Mouse (Mus musculus): ENCODE results near the gene Sel1l.
"Not testable (repeated sequence)": the region's sequence is repeated elsewhere in the genome, so short reads cannot be mapped to it uniquely, and the experiment has no call there.

The Sel1l gene

DNA sequence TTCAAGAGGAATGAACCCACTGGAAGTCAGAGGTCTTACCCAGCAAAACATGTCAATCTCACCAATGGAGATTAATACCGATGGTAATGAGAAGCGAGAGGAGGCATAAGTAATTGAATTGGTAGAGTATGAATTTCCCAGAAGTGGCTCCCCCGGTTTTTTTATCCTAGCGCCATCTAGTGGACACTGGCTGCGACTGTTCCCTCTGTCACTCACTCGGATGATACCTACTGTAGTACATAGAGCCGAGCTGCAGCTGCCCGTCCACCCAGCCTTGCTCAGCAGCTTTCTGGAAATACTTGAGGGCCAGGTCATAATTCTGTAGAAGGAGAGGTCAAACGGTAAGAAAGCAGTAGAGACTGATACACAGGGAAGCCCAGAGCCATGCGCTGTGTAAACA, 33.0 kb downstream of the Sel1l start:
- DNase-seq (ENCODE audit: low spot score): peak; percentile 51

DNA sequence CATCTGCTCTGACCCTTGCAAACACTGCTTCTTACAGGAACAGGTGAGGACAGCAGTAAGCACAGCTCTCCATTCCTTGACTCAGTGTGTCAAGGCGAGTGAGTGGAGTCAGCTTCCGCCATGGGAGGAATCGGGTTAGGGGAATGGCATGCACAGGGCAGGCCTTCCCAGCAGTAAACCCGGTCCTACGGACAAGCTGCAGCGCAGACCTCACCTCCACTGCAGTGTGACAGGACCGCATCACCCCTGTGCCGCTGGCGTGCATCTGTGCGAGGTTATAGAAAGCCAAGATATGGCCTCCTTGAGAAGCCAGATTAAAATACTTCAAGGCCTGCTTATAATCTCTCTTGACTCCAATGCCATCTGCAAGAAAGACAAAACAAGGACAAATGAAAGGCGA, 33.4 kb downstream of the Sel1l start:
- no peak for DNase-seq (ENCODE audit: low spot score)

DNA sequence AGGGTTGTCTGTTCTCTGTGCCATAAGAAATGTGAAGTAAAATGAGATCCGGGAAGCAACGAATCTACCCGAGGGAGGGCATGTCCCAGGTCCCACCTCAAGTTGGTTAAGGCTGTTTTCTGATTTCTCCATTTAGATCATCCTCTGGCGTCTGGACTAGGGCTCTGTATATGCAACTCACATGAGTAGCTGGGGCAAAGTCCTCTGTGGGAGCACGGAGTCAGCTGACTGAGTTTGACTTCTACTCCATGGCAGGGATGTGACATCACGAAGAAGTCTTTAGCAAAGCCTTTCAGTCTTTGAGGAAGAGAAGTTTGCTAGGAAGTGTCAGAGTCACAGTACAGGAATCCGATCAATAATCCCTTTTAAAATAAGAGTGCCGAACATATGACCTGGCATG, 40.0 kb downstream of the Sel1l start:
- DNase-seq (ENCODE audit: low spot score): no peak

DNA sequence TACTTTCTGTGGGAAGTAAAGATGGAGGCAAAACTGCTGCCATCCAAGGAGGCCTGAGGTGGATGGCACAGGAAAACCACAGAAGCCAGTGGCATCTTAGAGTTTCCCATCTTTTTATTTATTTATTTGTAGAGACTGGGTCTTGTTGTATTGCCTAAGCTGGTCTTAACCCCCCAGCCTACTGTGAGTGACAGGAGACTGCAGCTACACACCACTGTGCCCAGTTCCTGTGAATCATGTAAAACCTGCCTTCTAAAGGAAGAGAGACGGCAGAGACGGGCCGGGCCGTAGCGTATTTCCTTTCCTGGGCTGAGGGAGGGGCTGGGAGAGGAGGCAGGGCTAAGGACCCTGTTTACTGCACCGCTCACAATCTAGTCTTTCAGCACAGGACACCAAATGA, 41.2 kb downstream of the Sel1l start:
- no peak for DNase-seq (ENCODE audit: low spot score)

DNA sequence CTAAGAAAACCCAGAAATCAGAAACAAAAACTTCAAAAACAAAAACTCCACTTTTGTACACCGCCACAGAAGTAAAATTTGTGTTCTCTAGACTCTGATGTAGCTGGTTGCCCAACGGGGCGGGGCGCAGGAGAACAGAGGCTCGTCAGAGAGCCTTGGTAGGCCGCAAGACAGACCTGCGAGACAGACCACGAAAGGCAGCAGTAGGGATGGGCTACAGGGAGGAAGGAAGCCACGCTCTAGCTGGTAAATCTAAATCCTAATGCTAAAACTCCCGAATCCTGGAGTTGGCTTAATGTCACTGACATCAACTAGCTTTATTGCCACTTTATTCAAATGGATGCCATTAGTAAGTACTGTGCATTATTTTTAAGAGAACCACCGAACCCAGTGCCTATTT, 41.9 kb downstream of the Sel1l start:
- no peak for DNase-seq (ENCODE audit: low spot score)

DNA sequence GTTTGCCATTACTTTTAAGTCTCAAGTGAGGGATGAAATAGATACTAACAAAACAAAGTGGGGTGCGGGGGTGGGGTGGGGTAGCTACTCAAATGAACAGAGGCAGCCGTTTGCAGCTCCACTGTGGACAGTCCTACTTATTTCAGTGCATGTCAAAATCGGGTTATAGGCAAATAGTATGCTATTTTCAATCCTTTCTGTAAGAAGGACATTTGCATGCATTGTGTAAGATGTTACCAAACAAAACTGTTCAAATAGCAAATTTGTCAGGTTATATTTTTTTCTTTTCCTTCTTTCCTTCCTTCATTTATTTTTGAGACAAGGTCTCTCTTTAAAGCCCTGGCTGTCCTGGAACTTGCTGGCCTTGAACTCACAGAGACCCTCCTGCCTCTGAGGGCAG, 44.7 kb downstream of the Sel1l start:
- DNase-seq (ENCODE audit: low spot score): no peak

DNA sequence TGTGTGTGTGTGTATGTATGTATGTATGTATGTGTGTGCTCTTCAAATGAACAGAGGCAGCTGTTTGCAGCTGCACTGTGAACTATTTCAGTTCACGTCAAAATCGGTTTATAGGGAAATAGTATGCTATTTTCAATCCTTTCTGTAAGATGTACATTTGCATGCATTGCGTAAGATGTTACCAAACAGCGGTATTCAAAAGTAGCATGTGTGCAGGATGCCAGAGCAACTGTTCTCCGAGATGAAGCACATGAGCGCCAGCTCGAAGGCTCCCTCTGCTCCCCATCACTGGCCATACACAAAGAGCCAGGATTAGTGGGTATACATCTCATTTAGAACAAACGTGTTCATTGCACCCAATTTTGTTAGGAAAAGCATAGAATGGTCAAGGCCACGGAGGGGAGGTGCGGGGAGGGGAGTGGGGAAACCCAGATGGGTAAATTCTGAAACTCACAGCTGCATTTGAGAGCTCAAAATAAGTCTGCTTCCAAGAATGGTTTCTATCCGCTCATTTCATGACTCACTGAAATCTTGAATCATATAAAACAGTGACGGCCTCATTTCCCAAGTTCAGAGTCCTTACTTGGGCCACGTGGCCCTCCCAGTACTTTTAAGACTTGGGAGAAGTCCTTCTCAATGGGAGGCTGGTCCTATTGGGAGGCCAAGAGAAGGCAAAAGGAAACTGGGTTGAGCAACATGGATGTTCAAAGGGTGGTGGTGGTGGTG, 45.6 kb downstream of the Sel1l start:
- DNase-seq (ENCODE audit: low spot score): no peak

DNA sequence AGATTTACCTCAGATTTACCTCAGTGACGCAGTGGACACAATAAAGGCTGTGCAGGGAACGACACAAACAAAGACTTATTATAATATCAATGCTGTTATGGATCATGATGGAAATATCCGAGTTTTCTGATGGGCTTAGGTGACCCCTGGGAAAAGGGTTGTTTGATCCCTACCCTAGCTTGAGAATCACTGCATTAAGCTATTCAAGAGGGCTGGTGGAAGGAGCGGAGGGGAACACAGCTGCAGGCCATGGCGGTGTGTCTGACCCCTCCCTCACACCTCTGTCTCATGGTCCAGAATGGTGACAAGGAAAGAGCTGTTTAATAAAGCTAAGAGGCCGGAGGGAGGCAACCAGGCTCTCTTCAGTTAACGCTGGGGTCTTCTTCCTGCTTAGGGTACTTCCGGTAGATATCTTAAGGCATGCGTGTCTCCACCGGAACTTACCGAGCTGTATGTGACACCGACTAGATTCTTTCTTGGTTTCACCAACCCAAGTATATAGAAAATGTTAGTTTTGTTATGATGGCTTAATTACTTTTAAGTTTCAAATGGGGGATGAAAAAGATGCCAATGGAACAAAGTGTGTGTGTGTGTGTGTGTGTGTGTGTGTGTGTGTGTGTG, 46.3 kb downstream of the Sel1l start:
- no peak for DNase-seq (ENCODE audit: low spot score)

DNA sequence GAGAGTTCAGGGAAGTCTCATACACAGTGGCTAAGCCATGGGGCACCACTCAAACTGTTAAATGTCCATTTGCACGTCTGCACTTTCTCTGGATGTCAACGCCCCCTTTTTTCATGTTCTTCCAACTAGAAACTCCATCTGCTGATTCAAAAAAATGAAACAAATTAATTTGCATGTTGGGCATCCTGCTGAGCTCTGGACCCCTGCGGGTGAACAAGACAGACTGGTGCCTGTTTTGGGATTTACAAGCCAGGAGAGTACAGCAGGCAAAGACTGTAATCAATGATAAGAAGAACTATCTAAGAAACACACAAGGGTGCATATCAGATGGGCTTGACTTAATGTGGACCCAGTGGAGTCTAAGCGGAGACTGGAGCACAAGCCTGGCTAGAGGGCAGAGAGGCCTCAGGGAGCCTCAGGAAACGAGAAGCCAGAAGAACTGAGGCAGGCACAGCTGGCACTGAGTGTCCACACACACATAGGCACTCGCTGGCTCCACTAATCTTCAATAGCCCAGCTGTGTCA, 48.0 kb downstream of the Sel1l start:
- DNase-seq (ENCODE audit: low spot score): no peak

DNA sequence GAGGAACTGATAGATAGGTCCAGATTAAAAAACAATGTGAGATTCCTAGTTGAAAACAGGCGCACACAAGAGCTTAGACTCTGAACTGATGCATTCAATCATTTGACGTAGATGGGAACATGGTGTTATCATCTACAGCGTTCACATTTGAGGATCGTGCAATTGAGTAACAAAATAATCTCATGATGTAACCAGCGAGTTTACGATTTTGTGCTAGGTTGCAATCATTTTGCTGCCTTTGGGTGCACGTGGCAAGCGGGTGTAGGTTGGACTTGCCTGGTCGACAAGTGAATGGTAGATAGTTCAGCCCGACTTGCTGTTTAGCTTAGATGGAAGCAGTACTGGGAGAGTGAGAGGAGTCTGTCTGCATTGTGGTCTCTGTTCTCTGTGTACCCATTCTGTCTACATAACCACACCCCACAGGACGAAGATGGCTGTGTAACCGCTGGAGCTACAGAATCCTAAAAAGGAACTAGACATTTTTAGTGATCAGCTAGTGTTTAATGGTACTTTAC, 49.1 kb downstream of the Sel1l start:
- no peak for DNase-seq (ENCODE audit: low spot score)

DNA sequence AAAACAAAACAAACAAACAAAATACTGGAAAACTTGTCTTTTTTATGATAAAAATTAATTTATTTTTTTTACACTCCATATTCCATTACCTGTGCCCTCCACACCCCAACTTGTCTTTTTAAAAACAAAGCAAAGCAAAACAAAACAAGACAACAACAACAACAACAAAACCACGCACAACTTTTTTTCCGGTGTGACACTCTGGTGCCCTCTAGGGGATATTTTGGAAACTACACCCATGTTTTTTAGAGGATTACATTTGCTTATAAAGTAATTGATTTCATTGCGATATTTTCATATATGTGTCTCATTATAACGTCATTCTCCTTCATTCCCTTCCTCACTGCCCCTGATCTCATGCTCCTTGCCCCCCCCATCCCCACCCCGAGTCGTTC, 49.6 kb downstream of the Sel1l start:
- peak; percentile 40 for DNase-seq (ENCODE audit: low spot score)

DNA sequence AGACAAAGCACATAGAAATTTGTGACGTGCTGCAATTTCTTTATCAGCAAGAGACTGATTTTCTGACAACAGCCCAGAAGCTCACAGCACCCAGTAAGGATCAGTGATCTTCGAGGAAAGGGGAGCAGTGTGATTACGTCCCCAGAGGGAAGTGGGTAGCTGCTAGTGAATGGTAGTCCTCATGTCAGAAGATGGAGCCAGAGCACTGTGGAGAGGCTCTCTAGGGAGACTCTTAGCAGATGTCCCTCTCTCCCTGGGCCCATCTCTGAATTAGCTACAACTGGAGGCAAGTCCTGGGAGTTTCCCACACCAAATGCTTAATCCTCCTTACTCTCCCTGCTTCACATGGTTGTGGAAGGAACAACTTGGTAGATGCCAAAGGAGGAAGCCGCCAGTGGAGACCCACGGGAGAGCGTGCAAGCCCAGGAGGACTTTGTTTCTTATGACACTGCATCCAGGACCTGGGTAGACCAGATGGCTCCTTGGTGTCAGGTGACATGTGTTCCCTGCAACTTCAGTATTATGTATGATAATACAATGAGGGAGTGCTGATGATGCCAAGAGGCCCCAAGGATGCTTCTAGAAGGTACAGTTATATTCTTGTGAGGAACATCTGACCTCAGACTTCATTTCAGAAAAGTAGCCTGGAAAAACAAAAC, 50.1 kb downstream of the Sel1l start:
- no peak for DNase-seq (ENCODE audit: low spot score)

DNA sequence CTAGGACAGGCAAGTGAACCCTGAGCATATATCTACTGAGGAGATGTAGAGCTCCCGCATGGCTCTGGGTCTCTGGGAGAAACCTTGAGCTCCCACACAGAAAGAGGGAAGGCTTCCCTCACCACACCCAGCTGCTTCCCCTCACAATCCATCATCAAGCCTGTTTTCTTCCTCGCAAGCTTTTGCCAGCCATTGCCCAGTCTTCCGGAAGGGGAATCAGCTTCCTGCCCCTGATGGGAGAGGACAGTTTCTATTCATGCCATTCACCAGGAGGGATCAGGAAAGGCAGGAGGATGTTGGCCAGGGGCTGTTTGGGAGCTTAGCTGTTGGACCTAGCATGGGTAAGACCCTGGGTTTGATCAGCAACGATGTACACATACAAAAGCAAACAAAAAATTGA, 52.2 kb downstream of the Sel1l start:
- DNase-seq (ENCODE audit: low spot score): no peak

DNA sequence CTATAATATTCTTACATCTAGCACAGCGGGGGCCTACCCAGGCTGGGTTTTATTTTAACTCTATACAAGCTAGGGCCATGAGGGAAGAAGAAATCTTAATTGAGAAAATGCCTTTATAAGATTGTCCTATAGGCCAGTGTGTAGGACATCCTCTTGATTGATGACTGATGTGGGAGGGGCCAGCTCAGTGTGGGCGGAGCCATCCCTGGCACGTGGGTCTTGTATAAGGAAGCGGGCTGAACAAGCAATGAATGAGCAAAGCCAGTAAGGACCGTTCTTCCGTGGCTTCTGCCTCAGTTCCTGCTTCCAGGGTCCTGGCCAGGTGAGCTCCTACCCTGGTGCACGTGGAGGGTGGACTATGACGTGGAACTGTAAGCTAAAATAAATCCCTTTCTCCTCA, 55.7 kb downstream of the Sel1l start:
- no peak for DNase-seq (ENCODE audit: low spot score)

DNA sequence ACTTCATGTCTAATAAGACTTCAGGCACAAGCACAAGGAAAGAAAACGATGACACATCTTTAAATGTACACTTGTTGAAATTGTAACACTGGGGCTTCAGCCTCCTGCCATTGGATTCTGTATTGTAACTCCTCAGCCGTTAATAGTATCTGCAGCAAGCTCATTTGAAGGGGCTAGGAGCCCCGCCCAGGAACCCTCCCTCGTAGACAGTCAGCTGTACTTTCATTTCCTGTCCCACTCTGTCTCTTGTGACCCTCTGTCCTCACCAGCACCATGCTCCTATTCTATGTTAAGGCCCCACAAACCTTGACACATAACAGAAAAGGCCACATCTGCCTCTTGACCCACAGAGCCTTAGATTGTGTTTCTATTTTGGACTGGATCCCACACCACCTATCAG, 57.1 kb downstream of the Sel1l start:
- DNase-seq (ENCODE audit: low spot score): no peak

DNA sequence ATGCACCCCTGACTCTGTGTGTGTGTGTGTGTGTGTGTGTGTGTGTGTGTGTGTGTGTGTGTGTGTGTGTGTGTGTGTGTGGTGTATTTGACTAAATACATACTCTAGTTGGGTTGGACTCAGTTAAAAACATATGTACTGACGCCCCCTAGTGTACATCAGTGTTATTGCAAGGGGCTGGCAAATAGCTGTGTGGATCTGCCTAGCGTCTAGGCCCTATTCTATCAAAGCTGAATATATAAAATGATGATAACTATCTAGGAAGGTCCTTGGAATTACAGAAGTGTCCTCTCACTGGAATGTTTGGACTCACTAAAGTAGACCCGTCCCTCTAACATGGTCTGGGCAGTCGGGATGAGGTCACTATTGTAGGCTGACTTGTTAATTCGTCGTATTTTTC, 59.2 kb downstream of the Sel1l start:
- DNase-seq (ENCODE audit: low spot score): peak; percentile 61

DNA sequence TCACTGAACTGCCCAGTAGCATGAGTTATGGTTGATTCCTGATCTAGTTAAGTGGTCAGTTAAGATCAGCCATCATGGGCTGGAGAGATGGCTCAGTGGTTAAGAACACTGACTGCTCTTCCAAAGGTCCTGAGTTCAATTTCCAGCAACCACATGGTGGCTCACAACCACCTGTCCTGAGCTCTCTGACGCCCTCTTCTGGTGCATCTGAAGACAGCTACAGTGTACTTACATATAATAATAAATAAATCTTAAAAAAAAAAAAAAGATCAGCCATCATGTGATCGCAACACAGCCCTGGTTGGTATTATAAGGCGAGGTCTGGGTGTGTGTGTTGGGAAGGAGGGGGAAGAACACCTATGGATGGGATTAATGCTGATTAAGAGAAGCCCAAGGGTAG, 60.5 kb downstream of the Sel1l start:
- DNase-seq (ENCODE audit: low spot score): not testable (repeated sequence)

DNA sequence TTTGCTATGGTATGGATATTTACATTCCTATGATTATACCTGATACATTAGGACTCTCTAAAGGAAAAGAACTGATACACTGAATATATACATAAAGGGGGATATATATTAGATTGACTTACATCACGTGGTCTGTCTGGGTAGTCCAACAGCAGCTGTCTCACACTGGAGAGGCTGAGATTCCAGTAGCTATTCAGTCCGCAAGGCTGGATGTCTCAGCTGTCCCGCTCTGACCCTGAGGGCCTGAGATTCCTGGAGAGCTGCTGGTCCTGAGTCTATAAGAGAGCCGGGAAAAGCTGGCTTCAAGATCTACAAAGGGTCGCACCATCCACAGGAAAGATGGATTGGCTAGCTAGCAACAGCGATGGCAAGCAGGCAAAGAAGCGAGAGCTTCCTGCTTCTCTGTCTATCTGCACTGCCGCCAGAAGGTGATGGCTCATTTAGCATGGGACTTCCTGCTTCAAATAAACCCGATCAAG, 61.0 kb downstream of the Sel1l start, which contains the start of gene Ston2:
Ston2 (minus strand) TSS at position 429 of the 479 bp plus-strand sequence.
- DNase-seq (ENCODE audit: low spot score): no peak

DNA sequence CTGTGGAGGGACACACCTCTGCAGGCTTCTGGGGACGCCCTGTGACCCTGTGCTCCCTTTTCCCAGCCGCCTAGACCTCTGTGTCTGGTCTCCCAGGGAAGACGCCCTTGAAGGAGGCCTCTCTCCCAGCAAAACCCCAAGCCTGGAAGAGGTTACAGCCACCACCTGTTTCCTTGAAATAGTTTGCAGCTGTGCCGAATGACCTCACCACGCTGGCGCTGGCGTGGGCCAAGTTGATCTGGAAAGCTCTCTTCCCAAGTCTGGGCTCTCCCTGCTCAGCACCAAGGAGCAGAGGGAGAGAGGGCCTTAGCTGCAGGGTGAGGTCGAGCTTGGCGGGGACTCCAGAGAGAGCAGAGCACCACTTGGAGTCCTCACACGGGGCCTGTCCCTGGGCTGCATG, 62.6 kb downstream of the Sel1l start:
- no peak for DNase-seq (ENCODE audit: low spot score)

DNA sequence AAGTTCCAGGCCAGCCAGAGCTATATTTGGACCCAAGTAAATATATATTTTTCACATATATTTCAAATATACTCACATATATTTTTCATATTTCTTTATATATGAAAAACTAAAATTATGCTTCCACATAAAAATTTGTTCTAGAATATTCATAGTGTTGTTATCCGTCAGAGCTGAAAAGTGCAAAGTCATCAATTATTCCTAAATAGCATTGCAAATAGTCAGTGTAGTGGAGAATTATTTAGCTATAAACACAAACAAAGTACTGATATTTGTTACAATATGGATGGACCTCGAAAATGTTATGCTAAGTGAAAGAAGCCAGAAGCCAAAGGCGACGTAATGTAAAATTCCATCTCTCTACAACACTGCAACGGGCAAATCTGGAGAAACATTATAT, 67.5 kb downstream of the Sel1l start:
- DNase-seq (ENCODE audit: low spot score): no peak

DNA sequence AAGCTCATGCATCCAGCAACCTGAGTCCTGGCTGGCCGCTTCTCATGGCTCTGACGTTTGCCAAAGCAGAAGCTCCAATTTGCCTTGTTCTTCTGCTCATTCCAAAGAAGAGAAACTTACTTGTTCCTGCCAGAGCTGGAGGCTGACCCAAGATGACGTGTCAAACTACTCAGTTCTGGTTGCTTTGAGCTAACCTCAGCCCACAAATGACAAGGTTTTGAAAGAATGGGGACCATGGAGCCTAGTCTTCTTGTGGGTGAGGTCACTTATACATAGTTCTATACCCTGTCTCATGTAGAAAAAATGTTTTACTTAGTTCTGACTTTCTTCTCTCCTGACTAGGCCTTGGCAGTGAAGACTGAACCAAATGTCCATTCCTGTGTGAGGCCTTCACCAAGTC, 68.4 kb downstream of the Sel1l start:
- no peak for DNase-seq (ENCODE audit: low spot score)

DNA sequence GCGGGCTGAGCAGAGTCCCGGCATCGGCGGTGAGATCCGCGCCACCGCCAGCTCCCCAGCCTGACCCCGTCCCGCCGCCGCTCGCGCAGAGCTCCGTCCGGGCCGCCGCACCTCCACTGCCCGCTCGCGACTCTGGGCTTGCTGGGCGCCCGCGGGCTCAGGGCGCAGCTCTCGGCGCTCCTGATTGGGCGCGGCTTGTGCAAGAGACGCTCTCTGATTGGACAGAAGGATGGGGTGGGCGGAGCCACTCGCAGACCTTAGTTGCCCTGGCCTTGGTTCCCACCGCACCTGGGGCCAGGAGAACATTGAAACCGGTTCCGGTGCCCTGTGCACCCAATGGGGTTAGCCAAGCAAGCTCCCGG, 70.0 kb downstream of the Sel1l start:
- peak; percentile 81 for DNase-seq (ENCODE audit: low spot score)

All from c-Kit-positive CD71-positive TER-119-positive erythroid progenitor cells, embryonic 14.5 days (primary cell).